Mouse (Mus musculus) lung, adult 2 months (tissue): ENCODE measurements around the gene Vmn1r55.

ENCODE experiments used
- CTCF ChIP-seq: fragments of 200-500 bp; IDR thresholded peaks from 2 replicates; pipeline ENCODE4 v1.5.1; 2011; ENCODE audit warnings: mild to moderate bottlenecking, low read length, control low read depth; ENCODE audit not compliant: insufficient read depth
- POLR2A ChIP-seq: fragments of 200-500 bp; IDR thresholded peaks from 2 replicates; pipeline ENCODE4 v1.6.1; 2011; ENCODE audit warnings: low read depth, mild to moderate bottlenecking, control low read depth, low read length, borderline replicate concordance; ENCODE audit errors: extremely low read depth

DNA sequence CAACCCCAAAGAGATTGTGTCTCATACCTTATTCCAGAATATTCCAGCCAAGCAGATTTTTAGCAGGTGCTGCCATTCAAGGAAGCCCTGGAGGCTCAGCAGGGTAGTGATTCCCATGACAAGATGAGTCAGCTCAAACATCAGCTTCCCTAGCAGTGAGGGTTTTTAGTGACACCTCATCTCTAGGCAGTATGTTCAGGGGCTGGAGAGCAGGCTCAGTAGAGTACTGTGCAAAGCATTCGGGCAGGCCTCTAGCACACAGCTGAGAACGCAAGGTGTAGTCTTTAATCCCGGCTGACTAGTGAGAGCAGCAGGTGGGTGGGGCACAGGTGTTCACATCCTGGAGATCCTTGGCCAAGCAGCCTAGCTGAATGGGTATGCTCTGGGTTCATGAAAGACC lies 49.7 kb downstream of the Vmn1r55 start:
- TF ChIP-seq CTCF (no peak), POLR2A (no peak)
